ENCODE assay signal across 25 mouse cellular contexts in genomic region chr16:58536076-58536475, GRCm38 (mm10).
"Had no signal": no experiment of that assay in that cellular context is flagged by ENCODE, and none has a peak within 500 bp of the region (broad histone marks: within the 10 kb centered on the region; RNA-seq: fewer than 3 reads in every experiment).

No protein-coding gene starts in this region.

- H3K9me3 ChIP-seq: heart, embryonic 13.5 days; heart, embryonic 15.5 days; hindbrain, embryonic 13.5 days; hindbrain, embryonic 15.5 days; kidney, embryonic 15.5 days; limb, embryonic 13.5 days; limb, embryonic 15.5 days had no signal

- DNase-seq: gastrocnemius, postnatal 10 days; gastrocnemius, postnatal 36 days; heart, adult 2 months; heart, postnatal 14 days; heart, postnatal 36 days; kidney, adult 11 months; kidney, adult 2 months; kidney, adult 9 months; kidney, postnatal 14 days; kidney, postnatal 36 days; layer of hippocampus, adult 9-11 months; layer of hippocampus, postnatal 36 days; left cerebral cortex, postnatal 4 days had no signal

- H3K36me3 ChIP-seq: heart, embryonic 13.5 days; heart, embryonic 15.5 days; hindbrain, embryonic 13.5 days; hindbrain, embryonic 15.5 days; kidney, embryonic 15.5 days; limb, embryonic 13.5 days; limb, embryonic 15.5 days had no signal

- H3K27ac ChIP-seq: heart, adult 2 months; heart, embryonic 13.5 days; heart, embryonic 15.5 days; hindbrain, embryonic 13.5 days; hindbrain, embryonic 15.5 days; hindbrain, postnatal 0 days; kidney, embryonic 15.5 days; kidney, postnatal 0 days; limb, embryonic 13.5 days; limb, embryonic 15.5 days had no signal

- H3K9ac ChIP-seq: heart, embryonic 13.5 days; heart, embryonic 15.5 days; hindbrain, embryonic 13.5 days; hindbrain, embryonic 15.5 days; kidney, embryonic 15.5 days; limb, embryonic 13.5 days; limb, embryonic 15.5 days had no signal

- H3K4me1 ChIP-seq: hindbrain, embryonic 13.5 days; hindbrain, embryonic 15.5 days; limb, embryonic 13.5 days; limb, embryonic 15.5 days had no signal

- H3K4me3 ChIP-seq: heart, adult 2 months; heart, embryonic 13.5 days; heart, embryonic 15.5 days; hindbrain, embryonic 13.5 days; hindbrain, embryonic 15.5 days; kidney, embryonic 15.5 days; limb, embryonic 13.5 days; limb, embryonic 15.5 days had no signal

- H3K27me3 ChIP-seq: heart, embryonic 13.5 days; heart, embryonic 15.5 days; hindbrain, embryonic 13.5 days; hindbrain, embryonic 15.5 days; kidney, embryonic 15.5 days; limb, embryonic 13.5 days; limb, embryonic 15.5 days had no signal

- ATAC-seq: hindbrain, postnatal 0 days; intestine, embryonic 16.5 days had no signal

- H3K4me2 ChIP-seq: heart, embryonic 11.5 days; heart, embryonic 13.5 days; heart, embryonic 15.5 days; hindbrain, embryonic 13.5 days; hindbrain, embryonic 15.5 days; kidney, embryonic 15.5 days; limb, embryonic 13.5 days; limb, embryonic 15.5 days; liver, embryonic 11.5 days had no signal
